Mouse (Mus musculus) stomach, embryonic 15.5 days (tissue): Measurements from ENCODE around the gene Lactb. TPM values are rescaled to one million over a fixed set of nuclear protein-coding genes. Genes with fewer than 3 reads are reported as not detected.
A peak's percentile ranks its signal among the peaks of the same experiment; 100 is the strongest.

Source experiments
- ATAC-seq: fragments of 200-750 bp; cut with Nextera tagmentation; 2 replicates; pipeline ENCODE4 v1.8.0; 2017; ENCODE audit warnings: low read depth, moderate number of reproducible peaks, moderate TSS enrichment; ENCODE audit not compliant: insufficient read depth, low FRiP score
- H3K27ac ChIP-seq: fragments of 300-500 bp; sonication (generic); 2 replicates; pipeline ENCODE4 v1.5.1; 2015; ENCODE audit warnings: mild to moderate bottlenecking, inconsistent platforms
- H3K27me3 ChIP-seq: fragments of 300-500 bp; sonication (generic); replicated peaks from 2 replicates; pipeline ENCODE4 v1.6.1; 2015; ENCODE audit warnings: inconsistent platforms
- H3K36me3 ChIP-seq: fragments of 300-500 bp; sonication (generic); 2 replicates; pipeline ENCODE4 v1.6.1; 2015; ENCODE audit warnings: inconsistent platforms
- H3K4me1 ChIP-seq: fragments of 300-500 bp; sonication (generic); 2 replicates; pipeline ENCODE4 v1.6.1; 2015; ENCODE audit warnings: inconsistent platforms
- H3K4me2 ChIP-seq: fragments of 300-500 bp; sonication (generic); 2 replicates; pipeline ENCODE4 v1.6.1; 2015; ENCODE audit warnings: mild to moderate bottlenecking, inconsistent platforms
- H3K4me3 ChIP-seq: fragments of 300-500 bp; sonication (generic); replicated peaks from 2 replicates; pipeline ENCODE4 v1.5.1; 2015; ENCODE audit warnings: inconsistent platforms
- H3K9ac ChIP-seq: fragments of 300-500 bp; sonication (generic); 2 replicates; pipeline ENCODE4 v1.6.1; 2015; ENCODE audit warnings: inconsistent platforms
- H3K9me3 ChIP-seq: fragments of 300-500 bp; sonication (generic); 2 replicates; pipeline ENCODE4 v1.6.1; 2016; ENCODE audit warnings: inconsistent platforms
- WGBS: fragments of 180-500 bp; shearing (Covaris S2); methylation state at CpG from one replicate; pipeline ENCODE4 v1.1.7; 2015; 5-methylcytosine and 5-hydroxymethylcytosine counted together
- polyA plus RNA-seq: library from polyadenylated mRNA; unstranded; fragments of >200 nt; fragmentation: Nextera tagmentation; extraction: Ambion mirVana; gene quantifications from 2 replicates; pipeline ENCODE4 v1.2.1, GENCODE M21; 2015

Gene Lactb
- polyA plus RNA-seq, 1 experiment from 2014 or later, result 10.5 TPM

GRCm38 (mm10) chr9:66937507-66937906 is 37.8 kb downstream of the Lactb start:
- WGBS, result 45% methylated on average over 8 of the region's 8 CpGs
- Histone ChIP-seq H3K9ac (no peak overlapping the region), H3K4me2 (no peak overlapping the region), H3K4me3 (no peak overlapping the region), H3K4me1 (peaks cover 4% of the 10 kb centered on the region), H3K27ac (no peak overlapping the region), H3K36me3 (no peaks in the 10 kb centered on the region), H3K27me3 (no peaks in the 10 kb centered on the region), H3K9me3 (no peaks in the 10 kb centered on the region)
- ATAC-seq, result no peak

GRCm38 (mm10) chr9:66933869-66934808 is 41.1 kb downstream of the Lactb start:
- Histone ChIP-seq H3K4me3 (no peak overlapping the region), H3K27ac (peak overlapping the region; percentile 26; the same call in 1 of the 2 replicates), H3K9ac (no peak overlapping the region), H3K27me3 (no peaks in the 10 kb centered on the region), H3K36me3 (no peaks in the 10 kb centered on the region), H3K9me3 (no peaks in the 10 kb centered on the region), H3K4me1 (peaks cover 4% of the 10 kb centered on the region), H3K4me2 (no peak overlapping the region)
- 60% methylated on average over 19 of the region's 19 CpGs for WGBS
- ATAC-seq, result no peak

- Histone ChIP-seq H3K36me3 (no peaks in the 10 kb centered on the region), H3K9ac (no peak overlapping the region), H3K4me1 (no peaks in the 10 kb centered on the region), H3K9me3 (no peaks in the 10 kb centered on the region), H3K27me3 (no peaks in the 10 kb centered on the region), H3K4me2 (no peak overlapping the region), H3K4me3 (no peak overlapping the region), H3K27ac (no peak overlapping the region)
- ATAC-seq, result no peak
- WGBS, result 52% methylated on average over 7 of the region's 7 CpGs
Measured at GRCm38 (mm10) chr9:66930351-66930750, 44.9 kb downstream of the Lactb start.

- ATAC-seq, result no peak
- Histone ChIP-seq H3K4me1 (no peaks in the 10 kb centered on the region), H3K27ac (no peak overlapping the region), H3K9ac (no peak overlapping the region), H3K4me3 (no peak overlapping the region), H3K4me2 (no peak overlapping the region), H3K9me3 (no peaks in the 10 kb centered on the region), H3K27me3 (no peaks in the 10 kb centered on the region), H3K36me3 (no peaks in the 10 kb centered on the region)
- WGBS, result 89% methylated on average over 8 of the region's 8 CpGs
Measured at GRCm38 (mm10) chr9:66927696-66928402, 47.4 kb downstream of the Lactb start.

GRCm38 (mm10) chr9:66925853-66926252 is 49.4 kb downstream of the Lactb start:
- Histone ChIP-seq H3K27ac (no peak overlapping the region), H3K9ac (no peak overlapping the region), H3K36me3 (no peaks in the 10 kb centered on the region), H3K4me1 (0 out of 2 replicates have a peak, but pooled peaks cover under 1% of the 10 kb centered on the region), H3K4me2 (no peak overlapping the region), H3K4me3 (no peak overlapping the region), H3K9me3 (no peaks in the 10 kb centered on the region), H3K27me3 (no peaks in the 10 kb centered on the region)
- 68% methylated on average over 3 of the region's 3 CpGs for WGBS
- no peak for ATAC-seq

GRCm38 (mm10) chr9:66922076-66922475 is 53.2 kb downstream of the Lactb start:
- H3K27me3 ChIP-seq, result no peaks in the 10 kb centered on the region
- peaks cover 7% of the 10 kb centered on the region; the same call in 1 of the 2 replicates for H3K4me1 ChIP-seq
- H3K27ac ChIP-seq, result no peak overlapping the region
- no peak for ATAC-seq
- no peaks in the 10 kb centered on the region for H3K36me3 ChIP-seq
- H3K9ac ChIP-seq, result no peak overlapping the region
- no peaks in the 10 kb centered on the region for H3K9me3 ChIP-seq
- no peak overlapping the region for H3K4me3 ChIP-seq
- no peak overlapping the region for H3K4me2 ChIP-seq
- 98% methylated on average over 1 of the region's 1 CpGs for WGBS

- H3K9me3 ChIP-seq, result no peaks in the 10 kb centered on the region
- ATAC-seq, result no peak
- peaks cover 17% of the 10 kb centered on the region for H3K4me1 ChIP-seq
- H3K27me3 ChIP-seq, result no peaks in the 10 kb centered on the region
- H3K4me3 ChIP-seq, result no peak overlapping the region
- H3K9ac ChIP-seq, result no peak overlapping the region
- no peak overlapping the region for H3K27ac ChIP-seq
- peak overlapping the region; percentile 33; the same call in 1 of the 2 replicates for H3K4me2 ChIP-seq
- H3K36me3 ChIP-seq, result no peaks in the 10 kb centered on the region
- 10% methylated on average over 6 of the region's 6 CpGs for WGBS
Measured at GRCm38 (mm10) chr9:66920488-66921279, 54.6 kb downstream of the Lactb start.

- Histone ChIP-seq H3K9ac (no peak overlapping the region), H3K4me3 (peak overlapping the region; percentile 89), H3K4me1 (peaks cover 22% of the 10 kb centered on the region), H3K4me2 (peak overlapping the region; percentile 76), H3K9me3 (no peaks in the 10 kb centered on the region), H3K27ac (peak overlapping the region; percentile 75; the same call in 1 of the 2 replicates), H3K27me3 (no peaks in the 10 kb centered on the region), H3K36me3 (no peaks in the 10 kb centered on the region)
- ATAC-seq, result peak; percentile 11; the same call in 1 of the 2 replicates
- 0% methylated on average over 14 of the region's 14 CpGs for WGBS
Measured at GRCm38 (mm10) chr9:66919981-66920380, 55.3 kb downstream of the Lactb start.

GRCm38 (mm10) chr9:66919382-66919971 is 55.8 kb downstream of the Lactb start, which contains the start of gene Rab8b:
Rab8b (minus strand) TSS chr9:66919687.
- Histone ChIP-seq H3K27ac (peak within 1 kb of the TSS; percentile 89), H3K36me3 (no peaks in the 10 kb centered on the region), H3K9ac (peak within 1 kb of the TSS; percentile 77), H3K27me3 (no peaks in the 10 kb centered on the region), H3K4me2 (peak within 1 kb of the TSS; percentile 76), H3K4me3 (peak within 1 kb of the TSS; percentile 89), H3K4me1 (peaks cover 23% of the 10 kb centered on the region), H3K9me3 (no peaks in the 10 kb centered on the region)
- whole genome bisulfite sequencing, result under 1% methylated on average over 48 of the region's 49 CpGs
- ATAC-seq, result peak; percentile 98

- peak overlapping the region; percentile 89 for H3K27ac ChIP-seq
- under 1% methylated on average over 27 of the region's 27 CpGs for WGBS
- ATAC-seq, result no peak
Measured at GRCm38 (mm10) chr9:66918672-66919330, 56.5 kb downstream of the Lactb start.

GRCm38 (mm10) chr9:66917892-66918255 is 57.4 kb downstream of the Lactb start:
- peaks cover 26% of the 10 kb centered on the region for H3K4me1 ChIP-seq
- H3K36me3 ChIP-seq, result no peaks in the 10 kb centered on the region
- no peak overlapping the region for H3K9ac ChIP-seq
- no peak overlapping the region for H3K27ac ChIP-seq
- no peaks in the 10 kb centered on the region for H3K27me3 ChIP-seq
- H3K9me3 ChIP-seq, result no peaks in the 10 kb centered on the region
- 67% methylated on average over 1 of the region's 1 CpGs for whole genome bisulfite sequencing
- H3K4me3 ChIP-seq, result no peak overlapping the region
- no peak for ATAC-seq
- peak overlapping the region; percentile 71; the same call in 1 of the 2 replicates for H3K4me2 ChIP-seq

More at GRCm38 (mm10) chr9:66918672-66919330, 56.5 kb downstream of the Lactb start:
- no peaks in the 10 kb centered on the region for H3K36me3 ChIP-seq
- peak overlapping the region; percentile 77 for H3K9ac ChIP-seq
- peak overlapping the region; percentile 71 for H3K4me2 ChIP-seq
- peak overlapping the region; percentile 89 for H3K4me3 ChIP-seq
- no peaks in the 10 kb centered on the region for H3K9me3 ChIP-seq
- H3K27me3 ChIP-seq, result no peaks in the 10 kb centered on the region
- H3K4me1 ChIP-seq, result peaks cover 26% of the 10 kb centered on the region
